Mouse (Mus musculus): Measurements from ENCODE around the gene Arhgap25.
"Not testable (repeated sequence)": the region's sequence is repeated elsewhere in the genome, so short reads cannot be mapped to it uniquely, and the experiment has no call there.

Arhgap25 gene

GRCm38 (mm10) chr6:87503536-87503935 is 29.5 kb downstream of the Arhgap25 start:
- no peak for DNase-seq (ENCODE audit: low spot score)

- DNase-seq (ENCODE audit: low spot score), result no peak
Measured at GRCm38 (mm10) chr6:87502831-87503286, 30.2 kb downstream of the Arhgap25 start.

GRCm38 (mm10) chr6:87502411-87502810 is 30.6 kb downstream of the Arhgap25 start:
- no peak for DNase-seq (ENCODE audit: low spot score)

GRCm38 (mm10) chr6:87500696-87501095 is 32.4 kb downstream of the Arhgap25 start:
- DNase-seq (ENCODE audit: low spot score), result no peak

GRCm38 (mm10) chr6:87499791-87500190 is 33.3 kb downstream of the Arhgap25 start:
- no peak for DNase-seq (ENCODE audit: low spot score)

- no peak for DNase-seq (ENCODE audit: low spot score)
Measured at GRCm38 (mm10) chr6:87496143-87496542, 36.9 kb downstream of the Arhgap25 start.

GRCm38 (mm10) chr6:87494339-87494738 is 38.7 kb downstream of the Arhgap25 start:
- DNase-seq (ENCODE audit: low spot score), result no peak

- DNase-seq (ENCODE audit: low spot score), result no peak
Measured at GRCm38 (mm10) chr6:87487657-87488426, 45.2 kb downstream of the Arhgap25 start.

- no peak for DNase-seq (ENCODE audit: low spot score)
Measured at GRCm38 (mm10) chr6:87484806-87485205, 48.3 kb downstream of the Arhgap25 start.

GRCm38 (mm10) chr6:87483900-87484289 is 49.2 kb downstream of the Arhgap25 start:
- no peak for DNase-seq (ENCODE audit: low spot score)

- no peak for DNase-seq (ENCODE audit: low spot score)
Measured at GRCm38 (mm10) chr6:87483224-87483899, 49.7 kb downstream of the Arhgap25 start.

GRCm38 (mm10) chr6:87479291-87479999 is 53.6 kb downstream of the Arhgap25 start:
- DNase-seq (ENCODE audit: low spot score), result no peak

- DNase-seq (ENCODE audit: low spot score), result no peak
Measured at GRCm38 (mm10) chr6:87478847-87479246, 54.2 kb downstream of the Arhgap25 start.

- DNase-seq (ENCODE audit: low spot score), result no peak
Measured at GRCm38 (mm10) chr6:87475223-87475622, 57.8 kb downstream of the Arhgap25 start.

- DNase-seq (ENCODE audit: low spot score), result not testable (repeated sequence)
Measured at GRCm38 (mm10) chr6:87470098-87470497, 63.0 kb downstream of the Arhgap25 start.

- no peak for DNase-seq (ENCODE audit: low spot score)
Measured at GRCm38 (mm10) chr6:87468372-87468771, 64.7 kb downstream of the Arhgap25 start.

- no peak for DNase-seq (ENCODE audit: low spot score)
Measured at GRCm38 (mm10) chr6:87467373-87467772, 65.7 kb downstream of the Arhgap25 start.

GRCm38 (mm10) chr6:87466221-87466620 is 66.8 kb downstream of the Arhgap25 start:
- DNase-seq (ENCODE audit: low spot score), result peak; percentile 88

- DNase-seq (ENCODE audit: low spot score), result no peak
Measured at GRCm38 (mm10) chr6:87455507-87455906, 77.6 kb downstream of the Arhgap25 start.

- DNase-seq (ENCODE audit: low spot score), result no peak
Measured at GRCm38 (mm10) chr6:87451771-87452170, 81.3 kb downstream of the Arhgap25 start.

GRCm38 (mm10) chr6:87451016-87451415 is 82.0 kb downstream of the Arhgap25 start:
- DNase-seq (ENCODE audit: low spot score), result peak; percentile 33

GRCm38 (mm10) chr6:87449534-87449933 is 83.5 kb downstream of the Arhgap25 start:
- no peak for DNase-seq (ENCODE audit: low spot score)

GRCm38 (mm10) chr6:87447217-87447616 is 85.8 kb downstream of the Arhgap25 start:
- DNase-seq (ENCODE audit: low spot score), result no peak
